12 mouse cellular contexts compared by ENCODE assay signal in genomic region chr2:168245571-168245970, GRCm38 (mm10). TPM values are rescaled to one million over a fixed set of nuclear protein-coding genes. Genes with fewer than 3 reads are reported as not detected.
"Had no signal": no experiment of that assay in that cellular context is flagged by ENCODE, and none has a peak within 500 bp of the region (broad histone marks: within the 10 kb centered on the region; RNA-seq: fewer than 3 reads in every experiment).

No protein-coding gene starts in this region.

- H3K9me3 ChIP-seq: limb, embryonic 13.5 days; midbrain, embryonic 15.5 days; neural tube, embryonic 13.5 days had no signal

- H3K4me3 ChIP-seq: limb, embryonic 13.5 days; midbrain, embryonic 15.5 days; neural tube, embryonic 13.5 days had no signal

- H3K4me1 ChIP-seq: limb, embryonic 13.5 days; midbrain, embryonic 15.5 days; neural tube, embryonic 13.5 days had no signal

- ATAC-seq: midbrain, embryonic 15.5 days had no signal

- H3K9ac ChIP-seq: limb, embryonic 13.5 days; liver, embryonic 14.5 days; midbrain, embryonic 15.5 days; neural tube, embryonic 13.5 days had no signal

- H3K27ac ChIP-seq: limb, embryonic 13.5 days; liver, embryonic 14.5 days; midbrain, embryonic 15.5 days; neural tube, embryonic 13.5 days; stomach, postnatal 0 days had no signal

- H3K36me3 ChIP-seq: limb, embryonic 13.5 days; midbrain, embryonic 15.5 days; neural tube, embryonic 13.5 days had no signal

- H3K27me3 ChIP-seq: limb, embryonic 13.5 days; midbrain, embryonic 15.5 days had no signal

- H3K4me2 ChIP-seq: limb, embryonic 13.5 days; midbrain, embryonic 15.5 days; neural tube, embryonic 13.5 days had no signal

- DNase-seq: kidney, adult 8-10 months; kidney, postnatal 25 days; layer of hippocampus, postnatal 36 days; lung, adult 18-20 months; thymus, adult 18-20 months; thymus, postnatal 14 days had no signal

RNA-seq across cellular contexts. Expression of gene Kcng1, which starts 36.0 kb away (rescaled TPM):
- polyA plus RNA-seq: liver, adult 2 months had no signal
